Mouse (Mus musculus): ENCODE data around the gene Lrrc4c.

Lrrc4c gene

DNA sequence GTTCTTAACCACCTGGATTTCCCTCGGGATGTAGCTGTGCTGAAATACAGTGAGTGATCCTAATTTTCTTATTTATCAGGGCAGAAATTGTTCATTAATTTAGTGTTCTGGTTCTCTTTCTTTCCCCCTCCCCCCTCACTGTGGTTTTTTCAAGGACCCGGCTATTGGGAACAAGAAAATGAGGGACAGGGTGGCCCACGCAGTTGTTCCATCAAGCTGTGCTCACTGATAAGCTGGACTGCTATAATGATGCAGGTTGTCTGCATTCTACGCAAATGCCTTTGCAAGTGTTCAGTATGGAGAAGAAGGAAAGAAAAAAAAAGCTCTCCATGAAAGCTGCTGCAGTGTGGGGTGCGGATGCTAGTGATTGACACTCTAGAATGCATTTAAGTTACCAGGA, 1150.4 kb downstream of the Lrrc4c start:
- peak; percentile 70 for DNase-seq (ENCODE audit: low read depth, low spot score)

DNA sequence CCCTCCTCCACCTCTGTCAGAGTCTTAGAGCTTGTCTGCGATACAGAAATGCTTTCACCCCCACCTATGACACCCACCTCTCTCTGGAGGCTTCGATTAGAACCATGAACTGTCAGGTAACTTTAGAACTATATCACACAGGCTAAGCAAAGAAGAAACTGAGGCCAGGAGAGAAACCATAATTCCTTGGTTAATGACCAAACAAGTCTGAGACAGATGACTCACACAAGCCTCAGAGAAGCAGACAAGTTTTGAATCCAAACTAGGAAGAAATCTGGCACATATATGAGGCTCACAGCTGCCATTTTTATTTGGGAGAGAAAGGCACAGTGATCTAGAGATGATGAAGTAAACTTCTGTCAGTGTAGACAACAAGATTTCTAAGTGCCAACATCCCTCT, 1151.4 kb downstream of the Lrrc4c start:
- peak; percentile 63 for DNase-seq (ENCODE audit: low read depth, low spot score)

DNA sequence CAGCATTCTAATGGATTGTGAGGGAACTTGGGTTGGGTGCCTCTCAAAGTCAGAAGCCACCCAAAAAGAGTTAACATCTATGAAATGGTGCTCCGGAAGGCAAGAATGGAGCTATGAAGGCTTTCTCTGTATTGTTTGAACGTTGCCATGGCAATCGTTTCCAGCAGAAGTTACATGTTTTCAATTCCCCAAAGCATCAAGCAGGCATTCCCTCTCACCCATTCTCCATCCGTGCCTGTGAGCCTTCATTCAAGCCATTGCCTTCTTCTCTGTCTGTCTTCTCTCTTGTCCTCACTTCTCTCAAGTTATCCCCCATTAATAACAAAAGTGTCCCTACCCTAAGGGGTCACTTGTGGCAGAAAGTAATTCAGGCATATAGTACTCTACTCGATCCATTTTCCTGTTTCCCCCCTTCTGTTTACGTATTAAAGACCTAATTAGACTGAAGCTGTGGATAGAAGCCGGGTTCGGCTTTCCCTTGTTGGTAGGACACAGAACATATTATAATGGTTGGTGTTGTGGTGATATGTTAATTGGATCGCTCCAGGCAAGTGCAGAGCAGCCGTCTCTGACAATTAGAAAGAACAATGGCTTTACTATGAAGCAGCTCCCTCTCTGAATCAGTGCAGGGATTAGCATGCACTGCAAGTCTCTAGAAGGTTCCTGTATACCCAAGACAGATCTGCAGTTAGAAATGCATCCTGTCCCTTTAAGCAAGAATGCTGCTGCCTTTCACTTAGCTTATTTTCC, 1160.4 kb downstream of the Lrrc4c start:
- peak; percentile 86 for DNase-seq (ENCODE audit: low read depth, low spot score)

DNA sequence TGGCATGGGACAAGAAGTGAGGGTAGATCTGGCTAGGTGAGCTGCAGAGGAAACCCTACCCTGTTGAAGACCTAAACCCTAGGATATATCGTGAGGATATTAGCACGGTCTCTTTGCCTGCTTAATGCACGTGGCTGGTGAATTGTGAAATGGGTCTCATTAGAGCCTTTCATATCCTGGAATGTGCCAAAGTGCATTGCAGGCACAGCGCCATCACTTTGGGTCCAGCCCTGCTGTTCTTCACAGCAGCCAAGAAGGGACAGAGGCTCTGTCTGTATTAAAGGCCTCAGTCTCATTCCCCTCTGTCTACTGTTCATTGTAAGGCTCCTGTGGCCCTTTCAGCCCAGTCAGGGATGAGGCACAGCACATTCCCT, 1160.9 kb downstream of the Lrrc4c start:
- peak; percentile 94 for DNase-seq (ENCODE audit: low read depth, low spot score)

DNA sequence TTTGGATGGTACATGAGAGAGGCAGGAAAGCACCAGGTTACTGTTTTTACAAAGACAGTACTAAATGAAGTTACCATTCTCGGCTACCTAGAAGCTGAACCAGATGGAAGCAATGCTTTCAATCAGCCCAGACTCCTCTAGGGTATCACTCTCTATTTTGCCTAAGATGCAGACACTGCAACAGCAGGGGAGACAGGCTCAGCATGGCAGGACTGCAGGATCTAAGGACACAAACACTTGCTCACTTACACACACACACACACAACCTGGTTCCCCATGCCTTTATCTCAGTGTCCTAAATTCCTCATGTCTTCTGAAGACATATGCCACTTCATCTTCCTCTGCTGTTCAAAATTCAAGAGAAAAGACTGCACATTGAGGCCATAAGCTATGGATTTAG, 1167.0 kb downstream of the Lrrc4c start:
- peak; percentile 43 for DNase-seq (ENCODE audit: low read depth, low spot score)

DNA sequence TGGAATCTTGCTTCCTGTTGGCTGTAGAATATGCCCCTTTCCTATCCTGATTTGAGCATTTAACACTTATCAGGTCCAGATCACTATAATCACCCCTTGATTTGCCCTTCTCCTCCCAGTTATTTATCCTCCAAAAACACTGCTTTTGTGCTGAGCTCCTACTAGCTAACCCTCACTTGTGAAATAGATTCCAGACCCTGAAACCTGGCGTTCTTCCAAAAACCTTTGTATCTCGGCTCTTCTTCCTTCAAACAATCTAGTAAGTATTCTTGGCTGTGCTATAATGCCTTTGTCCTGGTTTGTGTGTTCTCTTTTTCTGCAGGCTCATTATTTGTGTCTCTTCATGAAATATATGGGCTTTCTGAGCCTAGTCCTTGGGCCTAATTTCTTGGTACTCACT, 1167.6 kb downstream of the Lrrc4c start:
- peak; percentile 49 for DNase-seq (ENCODE audit: low read depth, low spot score)

DNA sequence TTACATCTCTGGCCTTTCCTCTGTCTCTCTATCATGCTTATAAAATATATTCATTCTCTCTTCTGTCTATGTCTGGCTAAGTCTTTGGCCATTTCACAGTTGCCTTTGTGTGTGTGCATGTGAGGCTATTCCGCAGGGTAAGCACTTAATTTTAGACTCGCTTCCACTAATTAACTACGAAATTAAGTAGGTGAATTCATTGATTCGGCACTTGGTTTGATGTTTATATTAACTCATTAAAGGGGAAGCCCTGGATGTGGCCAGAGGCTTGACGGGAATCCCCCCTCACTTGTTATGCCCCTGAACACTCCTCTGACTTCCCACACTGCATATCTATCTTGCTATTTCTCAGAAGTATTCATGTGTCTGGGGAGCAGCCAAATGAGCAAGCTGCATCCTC, 1169.6 kb downstream of the Lrrc4c start:
- no peak for DNase-seq (ENCODE audit: low read depth, low spot score)

DNA sequence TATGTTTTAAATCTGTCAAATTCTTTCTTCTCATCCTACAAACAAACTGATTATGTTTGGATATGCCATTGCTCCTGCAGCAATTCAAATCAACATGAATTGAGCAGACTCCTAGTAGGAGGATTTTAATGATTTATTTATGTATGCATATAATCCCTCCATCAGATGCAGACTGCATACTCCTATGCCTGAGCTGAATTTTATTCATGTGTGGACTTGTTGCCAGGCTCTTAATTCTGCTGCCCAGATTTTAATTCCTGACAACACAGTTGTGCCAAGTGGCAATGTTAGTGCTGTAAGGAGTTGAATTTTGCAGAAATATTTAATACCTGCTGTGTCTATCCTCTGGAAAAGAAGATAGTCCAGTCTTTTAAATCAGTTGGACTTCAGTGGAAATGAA, 1179.1 kb downstream of the Lrrc4c start:
- no peak for DNase-seq (ENCODE audit: low read depth, low spot score)

DNA sequence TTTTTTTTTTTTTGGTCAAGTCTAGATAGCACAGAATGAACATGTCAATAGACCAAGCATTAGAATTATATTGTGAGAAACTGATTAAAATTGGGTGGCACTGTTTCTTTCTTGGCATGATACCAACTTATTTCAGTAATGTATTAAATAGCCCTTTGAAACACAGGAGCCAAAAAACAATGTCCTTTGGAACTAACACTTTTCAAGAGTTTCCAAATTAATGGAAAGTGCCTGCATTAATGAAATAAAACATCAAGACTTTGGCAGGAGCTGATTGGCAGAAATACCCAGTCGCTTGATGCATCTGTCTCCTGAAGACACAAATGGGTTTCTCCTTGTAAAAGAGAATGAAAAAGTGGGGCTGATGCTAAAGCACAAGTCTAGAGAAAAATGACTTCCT, 1184.5 kb downstream of the Lrrc4c start:
- DNase-seq (ENCODE audit: low read depth, low spot score) = no peak

DNA sequence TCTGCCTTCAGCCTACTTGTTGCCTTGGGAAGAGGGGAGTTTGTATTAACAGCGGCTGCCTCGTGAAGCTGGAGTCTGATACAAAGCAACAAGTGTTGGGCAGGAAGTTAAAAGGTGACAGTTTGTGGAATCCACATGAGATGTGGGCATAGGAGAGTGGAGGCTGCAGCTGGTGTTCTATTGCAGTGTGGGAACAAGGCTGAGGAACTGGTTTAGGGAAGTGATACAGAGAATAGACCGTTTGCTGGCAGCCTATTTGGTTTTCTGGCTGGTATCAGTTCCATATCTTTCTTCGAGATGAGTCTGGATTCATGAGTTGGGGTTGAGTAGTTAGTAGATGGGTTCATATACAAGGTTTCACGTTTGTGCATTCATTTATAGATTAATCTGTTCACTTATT, 1186.9 kb downstream of the Lrrc4c start:
- peak; percentile 30 for DNase-seq (ENCODE audit: low read depth, low spot score)

DNA sequence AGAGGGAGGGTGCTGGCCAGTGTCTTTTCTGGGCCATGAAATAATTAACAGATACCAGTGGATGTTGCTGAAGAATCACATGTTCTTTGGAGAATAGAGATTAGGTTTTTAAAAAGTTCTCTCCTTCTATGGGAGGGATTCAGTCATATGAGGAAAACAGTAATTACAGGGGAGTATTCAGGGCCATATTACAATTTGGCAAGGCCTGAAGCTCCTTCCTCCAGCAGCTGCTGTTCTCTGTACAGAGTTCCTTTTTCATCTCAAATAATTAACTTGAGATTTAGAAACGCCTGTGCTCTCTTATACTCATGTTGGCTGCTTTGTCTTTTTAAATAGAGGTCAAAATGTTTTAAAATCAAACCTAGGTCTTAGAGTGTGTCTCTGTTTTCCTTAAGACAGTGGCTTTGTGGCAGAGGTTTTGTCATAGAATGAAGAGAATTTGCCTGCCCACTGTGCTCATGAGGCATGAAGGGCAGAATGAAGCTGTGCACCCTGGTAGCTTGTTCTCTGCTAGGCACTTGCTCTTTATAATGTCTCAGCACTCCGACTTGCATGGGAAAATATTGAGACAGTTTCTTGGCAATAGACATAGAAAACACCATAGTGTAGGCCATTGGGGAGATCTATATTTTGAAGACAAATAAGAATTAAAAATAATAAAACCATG, 1206.4 kb downstream of the Lrrc4c start:
- DNase-seq (ENCODE audit: low read depth, low spot score) = peak; percentile 23

DNA sequence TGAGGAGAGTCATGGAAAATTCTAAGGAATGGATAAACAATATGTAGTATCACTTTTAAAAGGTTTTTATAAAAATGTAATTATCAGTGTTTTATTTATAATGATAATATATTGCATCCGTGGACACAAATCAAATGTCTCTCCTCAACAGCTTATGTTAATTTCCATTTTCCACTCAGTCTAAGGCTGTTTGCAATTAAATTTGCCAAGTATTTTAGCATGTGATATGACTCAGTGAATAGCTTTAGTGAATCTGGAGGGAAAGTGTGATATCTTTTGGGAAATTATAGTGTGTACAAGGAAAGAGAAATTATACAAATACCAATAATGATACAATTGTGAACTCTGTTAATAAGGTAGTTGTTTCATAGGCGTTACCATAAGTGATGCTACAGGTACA, 1207.1 kb downstream of the Lrrc4c start:
- no peak for DNase-seq (ENCODE audit: low read depth, low spot score)

DNA sequence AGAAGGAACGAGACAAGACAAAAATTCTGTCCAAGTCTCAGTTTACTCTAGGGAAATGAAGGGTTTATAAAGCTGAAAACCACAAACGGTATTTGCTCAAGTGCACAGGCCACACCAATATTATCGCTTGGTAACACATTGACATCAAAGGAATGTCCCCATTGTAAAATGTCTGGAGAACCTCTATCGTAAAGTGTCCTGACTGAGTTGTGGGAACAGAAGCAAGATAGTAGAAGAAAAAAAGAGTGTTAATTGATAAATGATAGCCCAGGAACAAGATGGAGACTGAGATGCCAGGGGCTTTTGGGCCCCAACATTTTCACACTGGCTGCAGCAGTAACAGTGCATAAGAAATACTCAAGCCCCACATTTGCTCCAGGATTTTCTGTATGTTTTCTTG, 1212.7 kb downstream of the Lrrc4c start:
- no peak for DNase-seq (ENCODE audit: low read depth, low spot score)

DNA sequence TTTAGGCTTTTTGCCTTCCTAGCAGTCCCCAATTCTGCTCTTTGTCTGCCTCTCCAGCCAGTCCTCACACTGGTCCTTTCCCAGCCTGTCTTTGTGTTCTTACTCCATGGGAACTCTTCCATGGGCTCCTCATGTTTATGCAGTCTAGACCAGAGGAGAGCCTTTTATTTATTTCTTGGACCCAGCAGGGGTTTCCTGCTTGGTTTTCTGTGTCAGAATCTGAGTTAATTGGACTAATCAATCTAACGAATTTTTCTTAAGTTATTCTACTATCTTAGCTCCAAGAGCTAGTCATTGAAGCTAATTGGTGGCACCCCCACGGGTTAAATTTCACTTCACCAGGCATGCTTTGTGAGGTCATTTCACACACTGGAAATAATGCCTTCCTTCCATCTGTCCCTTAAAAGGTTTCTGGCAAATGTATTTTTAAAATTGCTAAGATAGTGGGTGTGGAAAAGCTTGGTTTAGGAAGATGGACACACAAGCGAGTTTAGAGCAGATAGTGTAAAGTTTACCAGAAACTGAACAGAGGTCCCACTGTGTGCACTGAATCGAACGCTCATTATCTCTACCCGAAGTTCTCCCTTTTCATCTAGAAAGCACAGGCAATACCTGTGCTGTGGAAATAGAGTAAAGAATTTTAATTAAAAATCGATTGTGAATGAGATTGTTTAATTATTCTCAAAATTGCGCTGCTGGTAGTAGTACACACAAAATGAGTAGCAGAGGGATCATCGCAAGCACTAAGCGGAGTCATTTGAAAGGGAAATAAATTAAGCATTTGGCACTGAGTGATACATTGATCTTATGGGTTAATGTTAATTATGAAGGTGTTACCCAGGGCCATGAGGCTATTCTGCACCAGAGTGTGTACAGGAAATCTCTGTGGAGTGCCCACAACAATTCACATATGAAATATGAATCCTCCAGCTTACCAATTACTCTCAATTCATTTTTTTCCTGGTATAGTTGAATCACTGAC, 1226.0 kb downstream of the Lrrc4c start:
- DNase-seq (ENCODE audit: low read depth, low spot score) = peak; percentile 22

DNA sequence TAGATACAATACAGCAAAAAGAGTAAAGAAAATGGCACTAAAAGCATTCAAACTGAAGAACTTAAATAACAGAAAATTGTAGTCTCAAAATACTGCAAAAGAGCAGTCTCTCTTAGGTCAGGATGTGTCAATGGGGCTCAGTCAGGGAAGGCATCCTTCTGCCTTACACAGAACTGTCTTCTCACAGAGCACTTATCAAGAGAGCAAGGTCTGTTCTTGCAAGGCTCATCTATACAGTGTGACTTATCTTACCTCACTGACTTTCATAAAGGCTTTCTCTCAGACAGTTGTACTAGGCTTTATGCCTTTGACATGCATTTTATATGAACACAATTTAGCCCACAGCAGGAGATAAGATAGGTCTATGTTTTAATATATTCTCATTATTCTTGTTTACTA, 1226.7 kb downstream of the Lrrc4c start:
- DNase-seq (ENCODE audit: low read depth, low spot score) = no peak

DNA sequence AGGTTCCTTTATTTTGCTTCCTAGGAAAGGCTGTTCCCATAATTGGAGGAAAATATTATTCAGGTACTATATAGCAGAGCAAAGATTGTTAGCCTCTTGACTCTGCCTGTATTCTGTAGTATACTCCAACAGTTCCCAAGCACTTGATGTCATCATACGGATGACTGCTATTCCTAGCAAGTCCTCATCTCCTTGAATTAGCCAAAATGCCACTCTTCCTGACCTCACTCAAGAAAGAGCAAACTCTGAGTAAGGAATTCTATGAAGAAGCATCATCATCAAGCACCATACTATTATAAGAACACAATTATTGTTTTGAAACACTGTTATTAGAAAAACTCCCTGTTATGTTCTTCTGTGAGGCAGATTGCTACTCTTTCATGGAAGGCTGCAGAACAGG, 1228.0 kb downstream of the Lrrc4c start:
- no peak for DNase-seq (ENCODE audit: low read depth, low spot score)

DNA sequence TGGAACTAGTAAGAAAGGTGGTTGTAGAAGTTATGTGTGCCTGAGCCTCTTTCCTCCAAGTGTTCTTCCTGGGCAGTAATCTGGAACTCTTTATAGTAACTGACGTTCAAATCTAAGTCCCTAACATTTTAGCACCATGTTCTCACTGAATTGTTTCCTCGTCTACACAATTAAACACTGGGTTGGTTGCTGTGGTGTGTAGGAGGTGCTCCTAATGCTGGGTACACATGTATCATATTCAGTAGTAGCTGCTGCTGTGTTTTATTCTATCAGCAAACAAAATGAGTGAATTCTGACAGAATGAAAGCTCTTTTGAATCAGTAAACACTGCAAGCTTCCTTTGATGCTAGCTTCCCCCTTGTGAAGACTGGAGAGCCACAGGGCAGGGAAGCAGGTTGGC, 1246.5 kb downstream of the Lrrc4c start:
- no peak for DNase-seq (ENCODE audit: low read depth, low spot score)

DNA sequence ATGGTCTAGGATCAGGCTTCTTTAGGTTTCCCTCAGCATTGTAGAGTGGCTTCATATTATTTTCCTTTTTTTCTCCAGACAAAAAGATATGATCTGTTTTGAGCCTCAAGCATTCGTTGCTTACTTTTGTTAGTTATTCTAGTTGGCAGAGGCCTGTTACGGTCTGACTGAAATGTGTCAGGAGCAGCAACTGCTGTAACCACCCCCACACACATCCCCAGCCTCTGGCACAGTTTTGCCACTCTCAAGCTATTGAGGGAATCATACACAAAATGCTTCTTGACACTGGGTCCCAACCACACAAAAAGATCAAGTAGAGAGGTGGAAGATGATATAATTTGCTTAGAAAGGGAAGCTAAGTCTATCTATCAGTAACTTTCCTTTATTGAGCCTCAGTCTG, 1251.0 kb downstream of the Lrrc4c start:
- peak; percentile 56 for DNase-seq (ENCODE audit: low read depth, low spot score)

DNA sequence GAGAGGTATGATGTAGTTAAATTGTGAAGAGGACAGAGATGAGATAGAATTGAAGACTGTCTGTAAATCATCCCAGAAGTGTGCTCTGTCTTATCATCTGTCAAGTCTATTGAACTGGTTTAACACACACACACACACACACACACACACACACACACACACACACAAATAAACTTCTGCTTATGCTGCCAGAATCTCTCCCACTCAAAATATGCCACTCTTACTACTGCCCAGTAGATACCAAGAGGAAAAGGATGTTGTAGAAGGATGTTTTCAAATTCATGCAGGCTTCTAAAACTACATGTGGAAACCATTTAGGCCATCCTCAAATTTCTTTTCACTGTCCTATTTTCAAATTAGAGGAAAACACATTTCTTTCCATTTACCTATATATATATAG, 1257.0 kb downstream of the Lrrc4c start:
- peak; percentile 67 for DNase-seq (ENCODE audit: low read depth, low spot score)

DNA sequence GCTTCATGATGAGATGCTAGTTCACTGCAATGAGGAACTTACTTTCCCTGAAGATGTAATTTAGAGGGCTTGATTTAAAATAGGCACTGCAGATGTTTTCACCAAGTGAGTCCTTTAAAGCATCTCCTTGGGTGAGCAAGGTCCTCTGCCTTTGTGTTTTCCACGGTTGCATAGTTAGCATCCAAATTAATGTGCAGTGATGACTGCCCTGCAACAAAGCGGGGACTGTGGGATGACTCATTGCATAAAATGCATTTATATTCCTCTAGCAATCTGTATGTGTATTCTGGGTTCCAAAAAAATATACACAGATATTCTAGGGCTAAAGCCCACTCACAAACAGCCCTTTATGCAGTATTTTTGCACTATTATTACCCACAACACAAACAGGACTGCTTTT, 1263.2 kb downstream of the Lrrc4c start:
- peak; percentile 74 for DNase-seq (ENCODE audit: low read depth, low spot score)

DNA sequence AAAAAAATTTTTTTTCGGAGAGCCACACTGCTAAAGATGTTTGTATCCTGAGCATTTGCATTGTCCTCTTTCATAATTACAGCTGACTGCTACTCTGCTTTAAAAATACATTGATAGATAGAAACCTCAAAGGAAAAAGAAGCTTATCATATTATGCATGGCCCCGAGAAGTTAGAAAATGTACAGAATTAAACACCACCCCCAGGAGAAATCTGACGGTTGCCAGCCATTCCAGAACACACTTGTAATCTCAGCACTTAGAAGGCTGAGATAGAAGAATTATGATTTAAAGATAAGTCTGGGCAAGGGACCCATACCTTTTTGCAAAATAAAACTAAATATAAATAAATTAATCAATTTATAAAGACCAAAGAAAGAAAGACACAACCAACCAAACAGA, 1268.4 kb downstream of the Lrrc4c start:
- no peak for DNase-seq (ENCODE audit: low read depth, low spot score)

DNA sequence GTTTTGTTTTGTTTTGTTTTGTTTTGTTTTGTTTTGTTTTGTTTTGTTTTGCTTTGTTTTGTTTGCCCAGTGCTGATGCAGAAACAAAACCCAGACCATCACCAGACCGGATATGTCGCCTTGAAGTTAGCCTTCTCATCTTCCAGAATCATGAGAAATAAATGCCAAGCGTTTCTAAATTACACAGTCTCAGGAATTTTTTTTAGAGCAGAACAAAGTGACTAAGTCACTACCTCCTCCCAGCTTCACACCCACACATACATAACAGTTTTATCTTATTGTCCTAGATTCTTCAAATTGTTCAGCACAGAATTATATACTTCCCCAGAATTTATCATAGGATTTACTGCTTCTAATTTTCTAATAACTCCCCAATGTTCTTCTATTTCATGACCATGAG, 1272.6 kb downstream of the Lrrc4c start:
- DNase-seq (ENCODE audit: low read depth, low spot score) = peak; percentile 76

Data from brain, adult 2 months (tissue).